40 mouse cellular contexts compared by ENCODE assay signal in the genomic region with DNA sequence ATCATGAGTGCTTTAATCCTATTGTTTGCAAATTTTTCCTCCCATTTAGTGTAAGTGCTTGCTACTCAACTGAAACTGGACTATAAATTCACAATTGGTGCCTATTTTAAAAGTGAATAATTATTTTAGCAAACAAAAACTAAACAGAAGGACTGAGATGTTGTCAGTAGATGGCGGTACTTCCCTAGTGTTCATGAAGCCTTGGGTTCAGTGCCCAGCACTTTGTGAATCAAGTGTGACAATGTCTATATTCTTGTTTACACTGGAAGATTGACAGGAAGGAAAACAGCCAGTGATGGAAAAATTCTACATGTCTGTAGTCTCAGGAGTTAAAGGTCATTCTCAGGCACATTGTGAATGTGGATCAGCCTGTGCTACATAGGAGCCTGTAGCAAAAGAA. TPM values are rescaled to one million over a fixed set of nuclear protein-coding genes. Genes with fewer than 3 reads are reported as not detected.
"Had no signal": no experiment of that assay in that cellular context is flagged by ENCODE, and none has a peak within 500 bp of the region (broad histone marks: within the 10 kb centered on the region; RNA-seq: fewer than 3 reads in every experiment).

No protein-coding gene starts in this region.

RNA-seq across cellular contexts. Expression of a gene that starts 47.8 kb away (rescaled TPM):
- total RNA-seq: left cerebral cortex, adult 2 months; left cerebral cortex, adult 8-10 months; left cerebral cortex, postnatal 10 days; left cerebral cortex, postnatal 14 days; left cerebral cortex, postnatal 25 days; left cerebral cortex, postnatal 36 days; left cerebral cortex, postnatal 4 days; megakaryocyte progenitor cell, adult 5-6 weeks; megakaryocyte, adult 5-6 weeks; megakaryocyte-erythroid progenitor cell, adult 5-6 weeks; midbrain, postnatal 0 days; monocyte, adult 5-6 weeks had no signal
- polyA plus RNA-seq: limb, embryonic 10.5 days; limb, embryonic 11.5 days; limb, embryonic 12.5 days; limb, embryonic 13.5 days; limb, embryonic 14.5 days; limb, embryonic 15.5 days; liver, embryonic 11.5 days; liver, embryonic 12.5 days; liver, embryonic 13.5 days; liver, embryonic 14.5 days; liver, embryonic 15.5 days; liver, embryonic 16.5 days; lung, adult 2 months; lung, embryonic 14.5 days; lung, embryonic 15.5 days; lung, embryonic 16.5 days; lung, postnatal 0 days; macrophage; midbrain, embryonic 10.5 days; midbrain, embryonic 11.5 days; midbrain, embryonic 12.5 days; midbrain, embryonic 13.5 days; midbrain, embryonic 14.5 days; midbrain, embryonic 15.5 days; midbrain, embryonic 16.5 days; midbrain, postnatal 0 days; myocyte; neural tube, embryonic 11.5 days; neural tube, embryonic 12.5 days had no signal
